9 mouse cellular contexts compared by ENCODE assay signal in genomic region chr10:31504134-31504551, GRCm38 (mm10). TPM values are rescaled to one million over a fixed set of nuclear protein-coding genes. Genes with fewer than 3 reads are reported as not detected.
DNase-seq lines count a peak whose midpoint lies in the region; TF ChIP-seq lines count a peak whose summit lies in the region.
"Had no signal": no experiment of that assay in that cellular context is flagged by ENCODE, and none has a peak within 500 bp of the region (broad histone marks: within the 10 kb centered on the region; RNA-seq: fewer than 3 reads in every experiment).

No protein-coding gene starts in this region.

- peak; percentile 35; the same call in 1 of the 2 replicates for TF ChIP-seq CTCF in gastrocnemius, adult 2 months (IDR thresholded peaks at IDR 0.05)

- intact Hi-C loops in gastrocnemius, adult 2 months (cut with DNase I): no loop called here

- no peak overlapping the region for H3K27ac ChIP-seq in gastrocnemius, adult 2 months

- H3K4me3 ChIP-seq in gastrocnemius, adult 2 months: no peak overlapping the region
- H3K4me3 ChIP-seq: megakaryocyte, embryonic 14.5 days had no signal

- peak; percentile 29 for DNase-seq in kidney, postnatal 10 days
- no peak for DNase-seq in kidney, adult 18-20 months
- peak; percentile 38 for DNase-seq in cerebellum, adult 11 months
- DNase-seq in gastrocnemius, adult 2 months: peak; percentile 43
- DNase-seq in left cerebral cortex, adult 18-20 months (ENCODE audit: low spot score in 2 of 2): peak; percentile 31 to 47
- DNase-seq in right cerebral cortex, adult 2 months (ENCODE audit: low spot score in 2 of 2): peak; percentile 35 to 50
- DNase-seq in thymus, postnatal 14 days: no peak
- no peak for DNase-seq in embryo, embryonic 9.5 days (ENCODE audit: extremely low spot score)

RNA-seq across cellular contexts. Expression of gene Tpd52l1, which starts 58.4 kb away (rescaled TPM):
- 10 to 100 TPM; 20.5 to 34.2 TPM for total RNA-seq in gastrocnemius, adult 2 months (2021)
- total RNA-seq in left cerebral cortex, adult 18-20 months (2021): 10 to 100 TPM; 26.9 to 29.4 TPM

Comparison
In these comparisons a context has a peak if more than half of its experiments do, and no peak if none do; other contexts are left out.
1. DNase-seq: peak in kidney, postnatal 10 days (single experiment), cerebellum, adult 11 months (single experiment), gastrocnemius, adult 2 months (single experiment), left cerebral cortex, adult 18-20 months (2 of 2) and right cerebral cortex, adult 2 months (2 of 2); none in kidney, adult 18-20 months (single experiment), thymus, postnatal 14 days (single experiment) and embryo, embryonic 9.5 days (single experiment).